Mouse (Mus musculus) heart, embryonic 10.5 days (tissue): ENCODE measurements around the gene Slc29a2. TPM values are rescaled to one million over a fixed set of nuclear protein-coding genes. Genes with fewer than 3 reads are reported as not detected.

Experiments used
- DNase-seq: peaks from one replicate; pipeline ENCODE4 v3.0.0-alpha.2; 2017; ENCODE audit warnings: low spot score
- H3K27ac ChIP-seq: fragments of 300-500 bp; sonication (generic); 2 replicates; pipeline ENCODE4 v1.5.1; 2016; ENCODE audit warnings: mild to moderate bottlenecking
- H3K27me3 ChIP-seq: fragments of 300-500 bp; sonication (generic); 2 replicates; pipeline ENCODE4 v1.6.1; 2016; ENCODE audit warnings: mild to moderate bottlenecking; ENCODE audit not compliant: poor library complexity, insufficient read depth, severe bottlenecking
- H3K36me3 ChIP-seq: fragments of 300-500 bp; sonication (generic); 2 replicates; pipeline ENCODE4 v1.6.1; 2016; ENCODE audit warnings: mild to moderate bottlenecking, moderate library complexity
- H3K4me1 ChIP-seq: fragments of 300-500 bp; sonication (generic); 2 replicates; pipeline ENCODE4 v1.6.1; 2016; ENCODE audit warnings: mild to moderate bottlenecking
- H3K4me3 ChIP-seq: fragments of 300-500 bp; sonication (generic); 2 replicates; pipeline ENCODE4 v1.5.1; 2016; ENCODE audit warnings: mild to moderate bottlenecking, moderate library complexity
- H3K9me3 ChIP-seq: fragments of 300-500 bp; sonication (generic); 2 replicates; pipeline ENCODE4 v1.6.1; 2016; ENCODE audit warnings: mild to moderate bottlenecking, moderate library complexity
- WGBS: fragments of 180-500 bp; shearing (Covaris S2); methylation state at CpG from one replicate; pipeline ENCODE4 v1.1.7; 2016; 5-methylcytosine and 5-hydroxymethylcytosine counted together
- polyA plus RNA-seq: library from polyadenylated mRNA; unstranded; fragments of >200 nt; fragmentation: Nextera tagmentation; extraction: Ambion mirVana; gene quantifications from 2 replicates; pipeline ENCODE4 v1.2.1, GENCODE M21; 2016

The Slc29a2 gene
- polyA plus RNA-seq, 1 experiment from 2014 or later = 7.6 TPM

GRCm38 (mm10) chr19:5068570-5069234, 45.0 kb downstream of the Slc29a2 start:
- no peak for DNase-seq
- 40% methylated on average over 21 of the region's 21 CpGs for WGBS
- Histone ChIP-seq H3K27ac (peak overlapping the region; percentile 92), H3K4me1 (peaks cover 61% of the 10 kb centered on the region), H3K36me3 (no peaks in the 10 kb centered on the region), H3K4me3 (peak overlapping the region; percentile 72), H3K27me3 (peaks cover 47% of the 10 kb centered on the region), H3K9me3 (no peaks in the 10 kb centered on the region)

- H3K27ac ChIP-seq = peak overlapping the region; percentile 86
- no peaks in the 10 kb centered on the region for H3K36me3 ChIP-seq
- DNase-seq = no peak
- peak overlapping the region; percentile 72 for H3K4me3 ChIP-seq
- H3K27me3 ChIP-seq = peaks cover 51% of the 10 kb centered on the region
- no peaks in the 10 kb centered on the region for H3K9me3 ChIP-seq
- WGBS = 68% methylated on average over 5 of the region's 5 CpGs
- H3K4me1 ChIP-seq = peaks cover 61% of the 10 kb centered on the region
Observed at GRCm38 (mm10) chr19:5069486-5069885, 45.8 kb downstream of the Slc29a2 start.

- peak overlapping the region; percentile 86 for H3K27ac ChIP-seq
- H3K4me3 ChIP-seq = peak overlapping the region; percentile 72
Observed at GRCm38 (mm10) chr19:5069978-5070377, 46.3 kb downstream of the Slc29a2 start.

GRCm38 (mm10) chr19:5071077-5071476, 47.4 kb downstream of the Slc29a2 start:
- H3K4me1 ChIP-seq = peaks cover 61% of the 10 kb centered on the region
- DNase-seq = no peak
- peak overlapping the region; percentile 72 for H3K4me3 ChIP-seq
- WGBS = 7% methylated on average over 11 of the region's 11 CpGs
- H3K27me3 ChIP-seq = peaks cover 51% of the 10 kb centered on the region
- H3K27ac ChIP-seq = peak overlapping the region; percentile 86
- no peaks in the 10 kb centered on the region for H3K36me3 ChIP-seq
- no peaks in the 10 kb centered on the region for H3K9me3 ChIP-seq

More at GRCm38 (mm10) chr19:5069978-5070377, 46.3 kb downstream of the Slc29a2 start:
- 73% methylated on average over 7 of the region's 7 CpGs for WGBS
- H3K27me3 ChIP-seq = peaks cover 51% of the 10 kb centered on the region
- DNase-seq = no peak
- H3K9me3 ChIP-seq = no peaks in the 10 kb centered on the region
- H3K36me3 ChIP-seq = no peaks in the 10 kb centered on the region
- H3K4me1 ChIP-seq = peaks cover 61% of the 10 kb centered on the region

GRCm38 (mm10) chr19:5071545-5072369, 48.1 kb downstream of the Slc29a2 start:
- Histone ChIP-seq H3K4me1 (peaks cover 59% of the 10 kb centered on the region), H3K9me3 (no peaks in the 10 kb centered on the region), H3K36me3 (no peaks in the 10 kb centered on the region), H3K27ac (peak overlapping the region; percentile 86), H3K4me3 (peak overlapping the region; percentile 72), H3K27me3 (peaks cover 51% of the 10 kb centered on the region)
- DNase-seq = peak; percentile 94
- WGBS = 2% methylated on average over 40 of the region's 40 CpGs

- 4% methylated on average over 20 of the region's 20 CpGs for WGBS
- no peaks in the 10 kb centered on the region for H3K36me3 ChIP-seq
- peaks cover 46% of the 10 kb centered on the region for H3K27me3 ChIP-seq
- H3K4me3 ChIP-seq = peak overlapping the region; percentile 72
- peaks cover 51% of the 10 kb centered on the region for H3K4me1 ChIP-seq
- H3K9me3 ChIP-seq = no peaks in the 10 kb centered on the region
- DNase-seq = no peak
- H3K27ac ChIP-seq = peak overlapping the region; percentile 86
Observed at GRCm38 (mm10) chr19:5072389-5073019, 48.8 kb downstream of the Slc29a2 start.

GRCm38 (mm10) chr19:5073028-5073427, 49.4 kb downstream of the Slc29a2 start:
- H3K27ac ChIP-seq = 0 out of 2 replicates have a peak overlapping the region, but pooled peaks have one; percentile 86
- H3K36me3 ChIP-seq = no peaks in the 10 kb centered on the region
- H3K4me3 ChIP-seq = peak overlapping the region; percentile 72
- peaks cover 43% of the 10 kb centered on the region for H3K27me3 ChIP-seq
- no peak for DNase-seq
- H3K4me1 ChIP-seq = peaks cover 46% of the 10 kb centered on the region
- H3K9me3 ChIP-seq = no peaks in the 10 kb centered on the region
- WGBS = 2% methylated on average over 15 of the region's 15 CpGs

- Histone ChIP-seq H3K4me3 (no peak overlapping the region), H3K27ac (no peak overlapping the region), H3K4me1 (peaks cover 41% of the 10 kb centered on the region), H3K9me3 (no peaks in the 10 kb centered on the region), H3K27me3 (peaks cover 41% of the 10 kb centered on the region), H3K36me3 (no peaks in the 10 kb centered on the region)
- WGBS = 36% methylated on average over 5 of the region's 5 CpGs
- DNase-seq = no peak
Observed at GRCm38 (mm10) chr19:5073518-5073917, 49.9 kb downstream of the Slc29a2 start.

- Histone ChIP-seq H3K4me3 (no peak overlapping the region), H3K4me1 (no peaks in the 10 kb centered on the region), H3K27ac (no peak overlapping the region), H3K9me3 (no peaks in the 10 kb centered on the region), H3K36me3 (no peaks in the 10 kb centered on the region), H3K27me3 (peaks cover 49% of the 10 kb centered on the region)
- no peak for DNase-seq
- 92% methylated on average over 1 of the region's 1 CpGs for WGBS
Observed at GRCm38 (mm10) chr19:5079279-5079678, 55.6 kb downstream of the Slc29a2 start.

Other genes starting within 250 kb of the Slc29a2 start
- gene Rbm4, start 230.0 kb upstream of the Slc29a2 start, polyA plus RNA-seq = 59.6 and 68.1 TPM in 2 replicates
- gene Gm21992, start 212.2 kb upstream of the Slc29a2 start, polyA plus RNA-seq = 21.5 and 23.0 TPM in 2 replicates
- 78.0 and 92.7 TPM in 2 replicates for gene Rbm14, start 212.2 kb upstream of the Slc29a2 start, polyA plus RNA-seq
- gene Ccs, start 184.5 kb upstream of the Slc29a2 start, polyA plus RNA-seq = 39.7 and 54.2 TPM in 2 replicates
- gene Ccdc87, start 184.5 kb upstream of the Slc29a2 start, polyA plus RNA-seq = 0.17 TPM in 1 of 2 replicates, not detected in the other
- gene Ctsf, start 168.7 kb upstream of the Slc29a2 start, polyA plus RNA-seq = 30.3 and 32.2 TPM in 2 replicates
- gene Actn3, start 146.0 kb upstream of the Slc29a2 start, polyA plus RNA-seq = 6.8 and 9.9 TPM in 2 replicates
- 10.2 and 12.3 TPM in 2 replicates for gene Zdhhc24, start 145.2 kb upstream of the Slc29a2 start, polyA plus RNA-seq
- 3.1 and 3.2 TPM in 2 replicates for gene Bbs1, start 117.2 kb upstream of the Slc29a2 start, polyA plus RNA-seq
- 155 and 156 TPM in 2 replicates for gene Dpp3, start 95.6 kb upstream of the Slc29a2 start, polyA plus RNA-seq
- 0.32 and 1.0 TPM in 2 replicates for gene Peli3, start 80.7 kb upstream of the Slc29a2 start, polyA plus RNA-seq
- 128 and 142 TPM in 2 replicates for gene Mrpl11, start 61.7 kb upstream of the Slc29a2 start, polyA plus RNA-seq
- 0.24 and 0.34 TPM in 2 replicates for gene Npas4, start 33.5 kb upstream of the Slc29a2 start, polyA plus RNA-seq
- 42.8 and 47.8 TPM in 2 replicates for gene B4gat1, start 15.0 kb downstream of the Slc29a2 start, polyA plus RNA-seq
- 1.6 and 2.5 TPM in 2 replicates for gene AC124502.3, start 15.0 kb downstream of the Slc29a2 start, polyA plus RNA-seq
- gene Brms1, start 17.5 kb downstream of the Slc29a2 start, polyA plus RNA-seq = 47.1 and 58.1 TPM in 2 replicates
- gene Rin1, start 26.6 kb downstream of the Slc29a2 start, polyA plus RNA-seq = 4.0 and 5.3 TPM in 2 replicates
- 19.0 and 43.4 TPM in 2 replicates for gene Cd248, start 44.2 kb downstream of the Slc29a2 start, polyA plus RNA-seq
- gene Tmem151a, start 61.7 kb downstream of the Slc29a2 start, polyA plus RNA-seq = 6.4 and 7.6 TPM in 2 replicates
- 94.9 and 104 TPM in 2 replicates for gene Yif1a, start 64.7 kb downstream of the Slc29a2 start, polyA plus RNA-seq
- gene Cnih2, start 74.7 kb downstream of the Slc29a2 start, polyA plus RNA-seq = 4.6 and 12.7 TPM in 2 replicates
- 261 and 263 TPM in 2 replicates for gene Rab1b, start 83.2 kb downstream of the Slc29a2 start, polyA plus RNA-seq
- gene Klc2, start 94.7 kb downstream of the Slc29a2 start, polyA plus RNA-seq = 23.7 and 27.0 TPM in 2 replicates
- 23.1 and 23.4 TPM in 2 replicates for gene Pacs1, start 249.3 kb downstream of the Slc29a2 start, polyA plus RNA-seq